Mouse (Mus musculus) neural tube, embryonic 12.5 days (tissue): ENCODE measurements around the gene P2rx7. TPM values are rescaled to one million over a fixed set of nuclear protein-coding genes. Genes with fewer than 3 reads are reported as not detected.

ENCODE experiments used
- ATAC-seq: fragments of 200-750 bp; cut with Nextera tagmentation; 2 replicates; pipeline ENCODE4 v1.8.0; 2017; ENCODE audit warnings: low read depth, mild to moderate bottlenecking, moderate TSS enrichment, moderate library complexity; ENCODE audit not compliant: low FRiP score
- H3K27ac ChIP-seq: fragments of 300-500 bp; sonication (generic); 2 replicates; pipeline ENCODE4 v1.5.1; 2016
- H3K27me3 ChIP-seq: fragments of 300-500 bp; sonication (generic); replicated peaks from 2 replicates; pipeline ENCODE4 v1.6.1; 2016; ENCODE audit warnings: mild to moderate bottlenecking
- H3K36me3 ChIP-seq: fragments of 300-500 bp; sonication (generic); 2 replicates; pipeline ENCODE4 v1.6.1; 2016; ENCODE audit warnings: mild to moderate bottlenecking
- H3K4me1 ChIP-seq: fragments of 300-500 bp; sonication (generic); 2 replicates; pipeline ENCODE4 v1.6.1; 2016
- H3K4me2 ChIP-seq: fragments of 300-500 bp; sonication (generic); replicated peaks from 2 replicates; pipeline ENCODE4 v1.6.1; 2016; ENCODE audit warnings: mild to moderate bottlenecking
- H3K4me3 ChIP-seq: fragments of 300-500 bp; sonication (generic); 2 replicates; pipeline ENCODE4 v1.5.1; 2016
- H3K9ac ChIP-seq: fragments of 300-500 bp; sonication (generic); 2 replicates; pipeline ENCODE4 v1.6.1; 2016; ENCODE audit warnings: mild to moderate bottlenecking
- H3K9me3 ChIP-seq: fragments of 300-500 bp; sonication (generic); 2 replicates; pipeline ENCODE4 v1.6.1; 2016; ENCODE audit warnings: mild to moderate bottlenecking
- WGBS: fragments of 180-500 bp; shearing (Covaris S2); methylation state at CpG from one replicate; pipeline ENCODE4 v1.1.7; 2016; 5-methylcytosine and 5-hydroxymethylcytosine counted together
- polyA plus RNA-seq: library from polyadenylated mRNA; unstranded; fragments of >200 nt; fragmentation: Nextera tagmentation; extraction: Ambion mirVana; gene quantifications from 2 replicates; pipeline ENCODE4 v1.2.1, GENCODE M21; 2016

The P2rx7 gene
- polyA plus RNA-seq, 1 experiment from 2014 or later: 2.8 TPM

- no peak overlapping the region for H3K4me3 ChIP-seq
- WGBS: 91% methylated on average over 7 of the region's 7 CpGs
- H3K9ac ChIP-seq: no peak overlapping the region
- no peaks in the 10 kb centered on the region for H3K4me1 ChIP-seq
- H3K27ac ChIP-seq: no peak overlapping the region
- H3K4me2 ChIP-seq: no peak overlapping the region
- H3K9me3 ChIP-seq: peaks cover 3% of the 10 kb centered on the region; the same call in 1 of the 2 replicates
- no peaks in the 10 kb centered on the region for H3K36me3 ChIP-seq
- H3K27me3 ChIP-seq: no peaks in the 10 kb centered on the region
- ATAC-seq: no peak
Observed at GRCm38 (mm10) chr5:122718400-122718799, 74.7 kb downstream of the P2rx7 start.

- Histone ChIP-seq H3K4me2 (no peak overlapping the region), H3K27me3 (no peaks in the 10 kb centered on the region), H3K9me3 (peaks cover 3% of the 10 kb centered on the region; the same call in 1 of the 2 replicates), H3K36me3 (no peaks in the 10 kb centered on the region), H3K4me1 (no peaks in the 10 kb centered on the region), H3K9ac (no peak overlapping the region), H3K27ac (no peak overlapping the region), H3K4me3 (no peak overlapping the region)
- ATAC-seq: no peak
- WGBS: 93% methylated on average over 8 of the region's 8 CpGs
Observed at GRCm38 (mm10) chr5:122719168-122719567, 75.5 kb downstream of the P2rx7 start.

- whole genome bisulfite sequencing: 89% methylated on average over 13 of the region's 13 CpGs
- ATAC-seq: no peak
- H3K9me3 ChIP-seq: no peaks in the 10 kb centered on the region
- H3K4me1 ChIP-seq: no peaks in the 10 kb centered on the region
- H3K27me3 ChIP-seq: no peaks in the 10 kb centered on the region
- H3K27ac ChIP-seq: no peak overlapping the region
- H3K36me3 ChIP-seq: no peaks in the 10 kb centered on the region
- H3K4me3 ChIP-seq: no peak overlapping the region
- H3K9ac ChIP-seq: no peak overlapping the region
- H3K4me2 ChIP-seq: no peak overlapping the region
Observed at GRCm38 (mm10) chr5:122725453-122725852, 81.7 kb downstream of the P2rx7 start.

GRCm38 (mm10) chr5:122726068-122726467 is 82.4 kb downstream of the P2rx7 start:
- no peak for ATAC-seq
- 27% methylated on average over 7 of the region's 7 CpGs for WGBS
- H3K36me3 ChIP-seq: no peaks in the 10 kb centered on the region
- H3K27me3 ChIP-seq: no peaks in the 10 kb centered on the region
- H3K9ac ChIP-seq: no peak overlapping the region
- no peak overlapping the region for H3K4me3 ChIP-seq
- no peaks in the 10 kb centered on the region for H3K4me1 ChIP-seq
- no peak overlapping the region for H3K4me2 ChIP-seq
- no peaks in the 10 kb centered on the region for H3K9me3 ChIP-seq
- no peak overlapping the region for H3K27ac ChIP-seq

- H3K4me2 ChIP-seq: no peak overlapping the region
- H3K4me3 ChIP-seq: no peak overlapping the region
- H3K9ac ChIP-seq: 0 out of 2 replicates have a peak overlapping the region, but pooled peaks have one; percentile 26
- no peaks in the 10 kb centered on the region for H3K36me3 ChIP-seq
- H3K9me3 ChIP-seq: no peaks in the 10 kb centered on the region
- 0 out of 2 replicates have a peak, but pooled peaks have one; percentile 41 for ATAC-seq
- H3K27me3 ChIP-seq: no peaks in the 10 kb centered on the region
- WGBS: 85% methylated on average over 5 of the region's 5 CpGs
- no peaks in the 10 kb centered on the region for H3K4me1 ChIP-seq
- no peak overlapping the region for H3K27ac ChIP-seq
Observed at GRCm38 (mm10) chr5:122726595-122726994, 82.9 kb downstream of the P2rx7 start.

- Histone ChIP-seq H3K4me3 (no peak overlapping the region), H3K27me3 (no peaks in the 10 kb centered on the region), H3K27ac (no peak overlapping the region), H3K9me3 (no peaks in the 10 kb centered on the region), H3K9ac (no peak overlapping the region), H3K36me3 (no peaks in the 10 kb centered on the region), H3K4me1 (no peaks in the 10 kb centered on the region), H3K4me2 (no peak overlapping the region)
- no peak for ATAC-seq
- 92% methylated on average over 7 of the region's 7 CpGs for WGBS
Observed at GRCm38 (mm10) chr5:122727096-122727495, 83.4 kb downstream of the P2rx7 start.

GRCm38 (mm10) chr5:122730776-122731175 is 87.1 kb downstream of the P2rx7 start:
- Histone ChIP-seq H3K4me3 (no peak overlapping the region), H3K9me3 (no peaks in the 10 kb centered on the region), H3K4me2 (no peak overlapping the region), H3K36me3 (0 out of 2 replicates have a peak, but pooled peaks cover 1% of the 10 kb centered on the region), H3K4me1 (no peaks in the 10 kb centered on the region), H3K27me3 (no peaks in the 10 kb centered on the region), H3K27ac (no peak overlapping the region), H3K9ac (no peak overlapping the region)
- WGBS: 92% methylated on average over 10 of the region's 10 CpGs
- ATAC-seq: no peak

GRCm38 (mm10) chr5:122731321-122731720 is 87.6 kb downstream of the P2rx7 start:
- Histone ChIP-seq H3K36me3 (0 out of 2 replicates have a peak, but pooled peaks cover 7% of the 10 kb centered on the region), H3K4me3 (no peak overlapping the region), H3K27ac (no peak overlapping the region), H3K4me2 (no peak overlapping the region), H3K27me3 (no peaks in the 10 kb centered on the region), H3K9me3 (no peaks in the 10 kb centered on the region), H3K9ac (no peak overlapping the region), H3K4me1 (no peaks in the 10 kb centered on the region)
- ATAC-seq: no peak
- 72% methylated on average over 8 of the region's 8 CpGs for WGBS

GRCm38 (mm10) chr5:122731991-122732673 is 88.4 kb downstream of the P2rx7 start:
- no peak for ATAC-seq
- Histone ChIP-seq H3K9me3 (no peaks in the 10 kb centered on the region), H3K9ac (no peak overlapping the region), H3K27me3 (no peaks in the 10 kb centered on the region), H3K27ac (no peak overlapping the region), H3K36me3 (peaks cover 14% of the 10 kb centered on the region), H3K4me3 (no peak overlapping the region), H3K4me1 (no peaks in the 10 kb centered on the region), H3K4me2 (0 out of 2 replicates have a peak overlapping the region, but pooled peaks have one; percentile 7)
- 65% methylated on average over 15 of the region's 15 CpGs for WGBS

- no peak overlapping the region for H3K4me3 ChIP-seq
- WGBS: 71% methylated on average over 17 of the region's 17 CpGs
- H3K36me3 ChIP-seq: peaks cover 17% of the 10 kb centered on the region
- H3K4me2 ChIP-seq: no peak overlapping the region
- no peak overlapping the region for H3K9ac ChIP-seq
- H3K27ac ChIP-seq: no peak overlapping the region
- no peak for ATAC-seq
- no peaks in the 10 kb centered on the region for H3K27me3 ChIP-seq
- no peaks in the 10 kb centered on the region for H3K4me1 ChIP-seq
- no peaks in the 10 kb centered on the region for H3K9me3 ChIP-seq
Observed at GRCm38 (mm10) chr5:122733881-122734280, 90.2 kb downstream of the P2rx7 start.

- WGBS: 87% methylated on average over 7 of the region's 7 CpGs
- no peaks in the 10 kb centered on the region for H3K27me3 ChIP-seq
- H3K27ac ChIP-seq: no peak overlapping the region
- H3K36me3 ChIP-seq: peaks cover 26% of the 10 kb centered on the region
- no peak overlapping the region for H3K4me2 ChIP-seq
- H3K9ac ChIP-seq: no peak overlapping the region
- no peaks in the 10 kb centered on the region for H3K4me1 ChIP-seq
- no peaks in the 10 kb centered on the region for H3K9me3 ChIP-seq
- ATAC-seq: no peak
- no peak overlapping the region for H3K4me3 ChIP-seq
Observed at GRCm38 (mm10) chr5:122735853-122736252, 92.1 kb downstream of the P2rx7 start.

GRCm38 (mm10) chr5:122736761-122737160 is 93.0 kb downstream of the P2rx7 start:
- no peaks in the 10 kb centered on the region for H3K27me3 ChIP-seq
- no peak overlapping the region for H3K4me3 ChIP-seq
- WGBS: 92% methylated on average over 15 of the region's 15 CpGs
- no peaks in the 10 kb centered on the region for H3K4me1 ChIP-seq
- H3K27ac ChIP-seq: no peak overlapping the region
- ATAC-seq: no peak
- H3K36me3 ChIP-seq: peaks cover 30% of the 10 kb centered on the region
- H3K9ac ChIP-seq: no peak overlapping the region
- H3K4me2 ChIP-seq: no peak overlapping the region
- no peaks in the 10 kb centered on the region for H3K9me3 ChIP-seq
